Mouse (Mus musculus) heart, postnatal 36 days (tissue): ENCODE data around the gene Gsdma3. TPM values are rescaled to one million over a fixed set of nuclear protein-coding genes. Genes with fewer than 3 reads are reported as not detected.
"Not testable (repeated sequence)": the region's sequence is repeated elsewhere in the genome, so short reads cannot be mapped to it uniquely, and the experiment has no call there.

Experiments
- DNase-seq, 2 experiments: peaks; one replicate each; pipeline ENCODE4 v3.0.0; 2021 to 2022
- intact Hi-C: fragments of 180-260 bp; cut with DNase I; formaldehyde crosslinking; loops from one replicate; pipeline ENCODE4 v1.15.1; 2025
- total RNA-seq, 2 experiments: library from RNA; stranded (reverse); gene quantifications; 2 replicates each; pipeline ENCODE4 v1.2.3; 2021

The Gsdma3 gene
- total RNA-seq, 2 experiments from 2014 or later: 3.0 to 3.3 TPM

DNA sequence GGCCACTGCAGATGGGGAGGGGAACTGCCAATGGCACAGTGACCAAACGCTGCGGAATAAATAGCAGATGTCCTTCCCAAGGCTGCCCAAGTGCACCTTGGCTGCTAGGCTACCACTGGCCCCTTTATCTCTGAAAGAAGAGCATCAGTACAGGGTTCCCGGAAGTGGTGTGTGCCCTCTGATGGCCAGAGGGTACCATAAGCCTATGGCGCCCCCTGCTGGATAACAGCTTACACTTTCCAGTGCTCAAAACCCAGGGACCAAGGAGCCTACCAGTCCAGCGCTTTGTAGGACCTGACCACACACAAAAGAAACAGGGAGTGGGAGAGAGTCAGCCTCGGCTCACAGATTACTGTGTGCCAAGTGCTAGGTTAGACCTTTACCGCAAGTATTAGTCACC lies 28.9 kb downstream of the Gsdma3 start:
- DNase-seq: peak; percentile 17 to 42

GRCm38 (mm10) chr11:98660517-98660916 lies 34.4 kb downstream of the Gsdma3 start:
- intact Hi-C loops: loop anchor here (2.0 kb wide), 1 partner anchor 18 kb away; no protein-coding TSS in a partner anchor
- peak; percentile 10 to 22 for DNase-seq

More for the DNA sequence above, 28.9 kb downstream of the Gsdma3 start:
- intact Hi-C loops: loop anchor here (2.0 to 5.0 kb wide), 2 partner anchors 22 to 48 kb away; no protein-coding TSS in a partner anchor

- intact Hi-C loops: no loop called here
- no peak for DNase-seq
Observed at GRCm38 (mm10) chr11:98664091-98664490, 37.9 kb downstream of the Gsdma3 start, which contains the start of gene Gsdma. Gsdma (plus strand) TSS chr11:98664351.

- intact Hi-C loops: loop anchor here (1.0 kb wide), 1 partner anchor 19 kb away; no protein-coding TSS in a partner anchor
- no peak for DNase-seq
Observed at GRCm38 (mm10) chr11:98668984-98669383, 42.8 kb downstream of the Gsdma3 start.

DNA sequence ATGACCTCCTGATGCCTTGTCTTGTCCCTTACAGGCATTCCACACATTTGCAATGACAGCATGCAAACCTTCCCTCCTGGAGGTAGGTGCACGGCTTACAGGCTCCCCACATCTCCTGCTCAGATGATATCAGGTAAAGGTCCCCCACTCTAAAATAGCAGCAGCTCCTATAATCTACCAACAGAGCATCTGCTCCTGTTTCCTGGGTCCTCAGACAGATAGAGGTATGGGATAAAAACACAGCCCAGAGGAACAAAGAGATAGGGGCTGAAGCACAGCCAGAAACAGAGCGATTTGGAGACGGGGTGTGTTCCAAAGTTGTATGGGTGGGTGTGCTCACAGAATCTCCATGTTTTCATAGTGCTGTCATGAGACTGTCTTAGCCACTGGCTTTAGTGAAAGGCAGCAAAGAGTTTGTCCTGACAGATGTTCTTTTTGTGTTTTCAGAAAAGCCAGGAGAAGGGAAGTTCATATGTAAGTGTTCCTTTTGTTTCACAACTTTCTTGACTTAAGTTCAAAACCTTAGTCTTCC lies 45.2 kb downstream of the Gsdma3 start:
- intact Hi-C loops: no loop called here

GRCm38 (mm10) chr11:98671857-98672256 lies 45.7 kb downstream of the Gsdma3 start:
- no peak for DNase-seq
- intact Hi-C loops: no loop called here

More for the DNA sequence above, 45.2 kb downstream of the Gsdma3 start:
- DNase-seq: no peak

- intact Hi-C loops: no loop called here
- no peak for DNase-seq
Observed at GRCm38 (mm10) chr11:98672482-98672881, 46.3 kb downstream of the Gsdma3 start.

- DNase-seq: peak; percentile 47 to 59
- intact Hi-C loops: not testable (repeated sequence)
Observed at GRCm38 (mm10) chr11:98673136-98673535, 47.0 kb downstream of the Gsdma3 start.

GRCm38 (mm10) chr11:98675829-98676363 lies 49.7 kb downstream of the Gsdma3 start:
- DNase-seq: no peak
- intact Hi-C loops: no loop called here

DNA sequence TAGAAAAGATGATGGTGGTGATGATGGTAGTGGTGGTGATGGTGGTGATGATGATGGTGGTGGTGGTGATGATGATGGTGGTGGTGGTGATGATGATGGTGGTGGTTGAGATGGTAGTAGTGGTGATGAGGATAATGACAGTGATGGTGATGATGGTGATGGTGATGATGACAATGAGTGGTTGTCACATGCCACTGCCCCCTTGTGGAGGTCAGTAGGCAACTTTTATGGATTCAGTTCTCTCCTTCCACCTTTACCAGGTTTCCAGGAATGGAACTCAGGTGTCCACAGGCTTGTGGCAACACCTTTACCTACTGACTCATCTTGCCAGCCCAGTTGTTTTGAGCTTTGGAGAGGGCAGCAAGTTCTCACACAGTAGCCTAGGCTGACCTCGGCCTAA lies 53.9 kb downstream of the Gsdma3 start:
- no peak for DNase-seq
- intact Hi-C loops: no loop called here

DNA sequence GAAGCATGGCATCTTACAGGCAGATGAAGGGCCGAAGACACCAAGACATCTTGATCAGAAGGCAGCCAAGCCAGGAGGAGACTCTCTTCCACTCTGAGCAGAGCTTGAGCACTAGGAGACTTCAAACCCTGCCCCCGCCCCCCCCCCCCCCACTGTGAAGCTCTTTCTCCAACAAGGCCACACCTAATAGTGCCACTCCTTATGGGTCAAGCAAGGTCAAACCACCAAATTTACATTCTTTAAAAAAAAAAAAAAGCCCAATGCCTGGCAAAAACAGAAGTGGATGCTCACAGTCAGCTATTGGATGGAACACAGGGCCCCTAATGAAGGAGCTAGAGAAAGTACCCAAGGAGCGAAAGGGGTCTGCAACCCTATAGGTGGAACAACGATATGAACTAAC lies 54.4 kb downstream of the Gsdma3 start:
- DNase-seq, intact Hi-C loops: not testable (repeated sequence)

DNA sequence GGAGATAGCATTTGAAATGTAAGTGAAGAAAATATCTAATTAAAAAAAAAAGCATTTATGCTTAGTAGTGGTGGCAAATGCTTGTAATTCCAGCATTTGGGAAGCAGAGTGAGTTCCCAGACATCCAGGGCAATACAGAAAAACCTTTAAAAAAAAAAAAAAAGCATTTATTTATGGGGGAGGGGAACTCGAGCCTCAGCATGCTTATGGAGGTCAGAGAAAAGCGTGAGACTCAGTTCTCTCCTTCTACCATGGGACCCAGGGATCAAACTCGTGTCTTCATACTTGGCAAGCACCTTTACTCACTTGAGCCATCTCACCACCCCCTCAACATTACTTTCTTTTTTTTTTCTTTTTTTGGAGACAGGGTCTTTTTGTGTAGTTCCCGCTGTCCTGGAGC lies 55.0 kb downstream of the Gsdma3 start:
- intact Hi-C loops: no loop called here
- DNase-seq: no peak

DNA sequence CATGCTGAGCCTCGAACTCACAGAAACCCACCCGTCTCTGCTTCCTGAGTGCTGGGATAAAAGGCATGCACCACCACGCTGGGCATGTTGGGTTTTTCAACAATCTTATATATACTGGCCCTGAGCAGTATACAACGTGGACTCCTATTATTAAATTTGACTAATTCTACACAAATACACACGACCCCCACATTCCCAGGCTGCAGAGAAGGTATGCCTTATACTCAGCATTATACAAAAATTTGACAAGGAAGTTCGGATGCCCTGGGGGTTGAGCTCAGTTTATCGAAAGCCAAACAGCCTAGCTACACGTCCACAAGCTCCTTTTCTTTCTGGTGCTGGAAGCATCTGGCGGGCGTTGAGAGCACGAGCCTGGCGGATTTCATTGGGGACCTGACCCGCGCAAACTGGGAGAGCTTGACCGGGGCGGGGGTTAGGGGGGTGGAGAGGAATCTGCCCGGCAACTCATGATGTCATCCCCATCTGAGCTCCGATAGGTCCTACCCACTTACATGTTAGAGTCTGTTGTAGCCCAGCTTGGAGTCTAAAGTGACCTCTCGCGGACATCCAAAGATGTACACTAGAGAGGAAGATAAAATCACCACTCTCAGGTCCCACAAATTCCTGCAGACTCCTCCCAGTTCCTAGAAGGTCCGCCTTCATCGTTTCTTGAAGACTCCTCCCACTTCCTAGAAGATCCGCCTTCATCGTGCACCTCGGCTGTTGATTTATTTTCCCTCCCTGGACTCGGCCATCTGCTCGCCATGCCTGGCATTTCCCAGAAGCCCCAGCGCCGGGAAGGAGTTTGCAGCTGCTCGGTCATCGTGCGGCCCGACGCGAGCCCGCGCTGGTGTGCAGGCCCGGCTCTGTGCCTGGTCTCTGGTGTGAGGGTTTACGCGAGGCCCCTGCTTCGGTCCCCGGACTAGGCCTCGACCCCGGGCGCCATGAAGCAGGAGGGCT lies 55.9 kb downstream of the Gsdma3 start, which contains the start of gene Psmd3:
TSS of gene Psmd3 (plus strand) at position 769 of the 960 bp plus-strand sequence.
- intact Hi-C loops: no loop called here
- peak; percentile 99 for DNase-seq

- intact Hi-C loops: no loop called here
- no peak for DNase-seq
Observed at GRCm38 (mm10) chr11:98682811-98683210, 56.7 kb downstream of the Gsdma3 start.

DNA sequence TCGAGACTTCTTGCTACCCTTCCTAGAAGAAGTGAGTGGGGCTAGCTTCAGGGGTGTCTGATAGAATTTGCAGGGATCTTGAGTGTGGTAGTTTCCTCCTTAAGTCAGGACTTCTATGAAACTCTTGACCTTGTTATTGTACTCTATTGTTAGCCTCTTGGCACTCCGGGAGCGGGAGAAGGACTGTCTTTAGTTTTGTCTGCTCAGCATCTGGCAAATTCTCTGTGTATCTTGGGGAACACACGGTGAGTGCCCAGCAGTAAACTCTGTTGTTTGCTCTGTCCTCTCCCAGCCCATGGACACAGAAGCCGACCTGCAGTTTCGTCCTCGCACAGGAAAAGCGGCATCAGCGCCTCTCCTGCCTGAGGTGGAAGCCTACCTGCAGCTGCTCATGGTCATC lies 59.5 kb downstream of the Gsdma3 start:
- DNase-seq: no peak
- intact Hi-C loops: no loop called here

- no peak for DNase-seq
- intact Hi-C loops: no loop called here
Observed at GRCm38 (mm10) chr11:98686976-98687375, 60.8 kb downstream of the Gsdma3 start.

Other genes starting within 250 kb of the Gsdma3 start
- gene Tcap, start 242.5 kb upstream of the Gsdma3 start, total RNA-seq: 1,000 to 10,000 TPM; 1,783 to 3,188 TPM
- gene Pnmt, start 239.9 kb upstream of the Gsdma3 start, total RNA-seq: 1 to 10 TPM in 1 of 2 experiments, under 1 TPM in 1; 0.76 to 1.6 TPM
- gene Pgap3, start 225.9 kb upstream of the Gsdma3 start, total RNA-seq: 1 to 10 TPM; 8.5 to 9.2 TPM
- 10 to 100 TPM in 1 of 2 experiments, 1 to 10 TPM in 1; 7.2 to 10.6 TPM for gene Erbb2, start 213.9 kb upstream of the Gsdma3 start, total RNA-seq
- gene Mien1, start 187.4 kb upstream of the Gsdma3 start, total RNA-seq: 10 to 100 TPM; 53.0 to 66.2 TPM
- gene Grb7, start 180.0 kb upstream of the Gsdma3 start, total RNA-seq: under 1 TPM; 0.14 to 0.31 TPM
- gene Ikzf3, start 80.3 kb upstream of the Gsdma3 start, total RNA-seq: under 1 TPM; 0.44 to 0.84 TPM
- not detected for gene Zpbp2, start 75.3 kb upstream of the Gsdma3 start, total RNA-seq
- gene Ormdl3, start 39.0 kb upstream of the Gsdma3 start, total RNA-seq: 10 to 100 TPM; 39.3 to 40.4 TPM
- not detected for gene Lrrc3c, start 28.1 kb upstream of the Gsdma3 start, total RNA-seq
- gene Gm12355, start 699 bp upstream of the Gsdma3 start, total RNA-seq: 1 to 10 TPM; 5.4 to 6.4 TPM
- gene Gsdma2, start 20.4 kb downstream of the Gsdma3 start, total RNA-seq: not detected
- gene Gsdma, start 38.0 kb downstream of the Gsdma3 start, total RNA-seq: not detected
- 100 to 1,000 TPM; 102 to 104 TPM for gene Psmd3, start 56.2 kb downstream of the Gsdma3 start, total RNA-seq
- not detected for gene Csf3, start 74.9 kb downstream of the Gsdma3 start, total RNA-seq
- 10 to 100 TPM; 45.2 to 52.7 TPM for gene Med24, start 103.1 kb downstream of the Gsdma3 start, total RNA-seq
- gene Thra, start 114.3 kb downstream of the Gsdma3 start, total RNA-seq: 100 to 1,000 TPM; 100 to 111 TPM
- 100 to 1,000 TPM; 104 to 107 TPM for gene Nr1d1, start 149.0 kb downstream of the Gsdma3 start, total RNA-seq
- gene Msl1, start 169.2 kb downstream of the Gsdma3 start, total RNA-seq: 10 to 100 TPM; 74.4 to 75.3 TPM
- gene Casc3, start 178.5 kb downstream of the Gsdma3 start, total RNA-seq: 10 to 100 TPM; 26.1 to 26.2 TPM
- under 1 TPM; 0.57 to 0.72 TPM for gene Rapgefl1, start 210.4 kb downstream of the Gsdma3 start, total RNA-seq
- 10 to 100 TPM in 1 of 2 experiments, 1 to 10 TPM in 1; 8.1 to 10.2 TPM for gene Wipf2, start 237.3 kb downstream of the Gsdma3 start, total RNA-seq